Mouse (Mus musculus) testis, adult 2 months (tissue): ENCODE results near the gene Miip.

Experiments used
- CTCF ChIP-seq: fragments of 200-500 bp; IDR thresholded peaks from 2 replicates; pipeline ENCODE4 v1.5.1; 2012; ENCODE audit warnings: low read depth, mild to moderate bottlenecking, inconsistent platforms, low read length, moderate library complexity; ENCODE audit not compliant: control insufficient read depth, insufficient read depth, insufficient replicate concordance
- POLR2A ChIP-seq: fragments of 200-500 bp; IDR thresholded peaks from 2 replicates; pipeline ENCODE4 v1.6.1; 2012; ENCODE audit warnings: low read depth, mild to moderate bottlenecking, inconsistent platforms, low read length, moderate library complexity; ENCODE audit not compliant: control insufficient read depth

DNA sequence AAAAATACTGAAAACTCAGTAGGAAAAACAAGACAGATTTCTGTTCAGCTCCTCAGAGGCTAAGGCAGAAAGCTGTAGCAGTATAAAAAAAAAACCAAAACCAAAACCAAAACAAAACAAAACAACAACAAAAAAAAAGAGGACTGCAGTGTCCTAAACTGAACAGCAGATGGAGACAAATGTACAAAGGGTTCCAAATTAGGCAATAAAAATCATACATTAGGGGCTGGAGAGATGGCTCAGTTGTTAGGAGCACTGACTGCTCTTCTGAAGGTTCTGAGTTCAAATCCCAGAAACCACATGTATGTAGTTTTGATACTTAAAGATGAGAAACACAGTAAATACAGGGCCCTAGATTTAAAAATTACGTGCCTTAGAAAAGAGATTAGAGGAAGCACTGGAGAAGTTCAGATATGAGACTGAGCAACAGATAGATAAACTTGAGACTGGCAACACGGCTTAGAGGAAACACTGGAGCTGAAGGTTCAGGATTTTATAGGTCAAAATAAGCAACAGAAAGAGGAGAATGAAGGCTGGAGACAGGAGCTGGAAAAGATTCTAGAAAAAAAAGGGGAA lies 53.9 kb downstream of the Miip start:
- TF ChIP-seq CTCF (no peak), POLR2A (no peak)
